Mouse (Mus musculus): ENCODE results near the gene Taf8. TPM values are rescaled to one million over a fixed set of nuclear protein-coding genes. Genes with fewer than 3 reads are reported as not detected.
A peak's percentile ranks its signal among the peaks of the same experiment; 100 is the strongest.

The Taf8 gene
- 10 to 100 TPM; 15.4 to 19.1 TPM for total RNA-seq (2021)
- long read RNA-seq, experiment 1, transcript Taf8-201 (9 exons, 2,784 nt): major isoform, 5 of 8 reads
- long read RNA-seq, experiment 1, partial matches to known transcripts: 1 of 8 reads
- long read RNA-seq, experiment 1, other reads (novel, unspliced or antisense): 2 of 8 reads
- long read RNA-seq, experiment 2, partial matches to known transcripts: 0 of 4 reads
- long read RNA-seq, experiment 2, other reads (novel, unspliced or antisense): 1 of 4 reads

- peak; percentile 95 for DNase-seq
Observed at GRCm38 (mm10) chr17:47501946-47502706, at the start of gene Taf8. Gene Taf8 (minus strand): TSS chr17:47502292.

GRCm38 (mm10) chr17:47551049-47551448 lies 49.0 kb upstream of the Taf8 start:
- no peak for DNase-seq

- peak; percentile 56 for DNase-seq
Observed at GRCm38 (mm10) chr17:47545861-47546331, 43.8 kb upstream of the Taf8 start.

- DNase-seq: no peak
Observed at GRCm38 (mm10) chr17:47545154-47545553, 43.1 kb upstream of the Taf8 start.

- no peak for DNase-seq
Observed at GRCm38 (mm10) chr17:47543051-47543650, 41.1 kb upstream of the Taf8 start.

GRCm38 (mm10) chr17:47542061-47542460 lies 40.0 kb upstream of the Taf8 start:
- no peak for DNase-seq

GRCm38 (mm10) chr17:47539128-47539527 lies 37.0 kb upstream of the Taf8 start:
- no peak for DNase-seq

- no peak for DNase-seq
Observed at GRCm38 (mm10) chr17:47538049-47538448, 36.0 kb upstream of the Taf8 start.

GRCm38 (mm10) chr17:47535812-47536236 lies 33.7 kb upstream of the Taf8 start:
- DNase-seq: no peak

- DNase-seq: no peak
Observed at GRCm38 (mm10) chr17:47533691-47534090, 31.6 kb upstream of the Taf8 start.

GRCm38 (mm10) chr17:47532364-47532763 lies 30.3 kb upstream of the Taf8 start:
- no peak for DNase-seq

- no peak for DNase-seq
Observed at GRCm38 (mm10) chr17:47531387-47531818, 29.3 kb upstream of the Taf8 start.

GRCm38 (mm10) chr17:47529595-47529994 lies 27.5 kb upstream of the Taf8 start:
- no peak for DNase-seq

- DNase-seq: no peak
Observed at GRCm38 (mm10) chr17:47528919-47529318, 26.8 kb upstream of the Taf8 start.

GRCm38 (mm10) chr17:47527581-47528300 lies 25.6 kb upstream of the Taf8 start:
- no peak for DNase-seq

GRCm38 (mm10) chr17:47526856-47527520 lies 24.9 kb upstream of the Taf8 start:
- DNase-seq: no peak

GRCm38 (mm10) chr17:47524991-47525390 lies 22.9 kb upstream of the Taf8 start:
- no peak for DNase-seq

- no peak for DNase-seq
Observed at GRCm38 (mm10) chr17:47524055-47524454, 22.0 kb upstream of the Taf8 start.

GRCm38 (mm10) chr17:47523211-47523682 lies 21.2 kb upstream of the Taf8 start:
- peak; percentile 59 for DNase-seq

GRCm38 (mm10) chr17:47522536-47522935 lies 20.4 kb upstream of the Taf8 start:
- no peak for DNase-seq

GRCm38 (mm10) chr17:47521551-47522258 lies 19.6 kb upstream of the Taf8 start:
- DNase-seq: peak; percentile 71
